Mouse (Mus musculus) layer of hippocampus, postnatal 14 days (tissue): Measurements from ENCODE around the gene Gm5072. TPM values are rescaled to one million over a fixed set of nuclear protein-coding genes. Genes with fewer than 3 reads are reported as not detected.
"Not testable (repeated sequence)": the region's sequence is repeated elsewhere in the genome, so short reads cannot be mapped to it uniquely, and the experiment has no call there.

Experiments used
- DNase-seq, 2 experiments: peaks; one replicate each; pipeline ENCODE4 v3.0.0; 2021 to 2022; ENCODE audit warnings: low spot score in 2 of 2, mixed read lengths in 1 of 2
- long read RNA-seq, 2 experiments: library from polyadenylated mRNA; stranded (forward); transcript quantifications; one replicate each; pipeline ENCODE4 v2.0.0; 2021
- total RNA-seq, 2 experiments: library from RNA; stranded (reverse); gene quantifications; 2 replicates each; pipeline ENCODE4 v1.2.3; 2021

The Gm5072 gene
- total RNA-seq, result not detected
- long read RNA-seq, experiment 1, result 0 reads
- long read RNA-seq, experiment 2, result 0 reads

- not testable (repeated sequence) for DNase-seq
These were observed at the start of gene Gm5072 for GRCm38 (mm10) chrX:91392200-91392599. TSS of gene Gm5072 (plus strand) at chrX:91392500.

Other genes with a start within 250 kb of the Gm5072 start
- not detected for gene Mageb2, start 60.8 kb upstream of the Gm5072 start, total RNA-seq
- gene Gm8914, start 87.6 kb downstream of the Gm5072 start, total RNA-seq, result not detected
- gene 1700084M14Rik, start 183.4 kb downstream of the Gm5072 start, total RNA-seq, result not detected
- gene Gm14781, start 239.7 kb downstream of the Gm5072 start, total RNA-seq, result not detected